Mouse (Mus musculus): ENCODE measurements around the gene Cela3a. TPM values are rescaled to one million over a fixed set of nuclear protein-coding genes. Genes with fewer than 3 reads are reported as not detected.
A peak's percentile ranks its signal among the peaks of the same experiment; 100 is the strongest.

Gene Cela3a
- total and polyA plus RNA-seq, 2 experiments from 2014 or later: not detected

DNA sequence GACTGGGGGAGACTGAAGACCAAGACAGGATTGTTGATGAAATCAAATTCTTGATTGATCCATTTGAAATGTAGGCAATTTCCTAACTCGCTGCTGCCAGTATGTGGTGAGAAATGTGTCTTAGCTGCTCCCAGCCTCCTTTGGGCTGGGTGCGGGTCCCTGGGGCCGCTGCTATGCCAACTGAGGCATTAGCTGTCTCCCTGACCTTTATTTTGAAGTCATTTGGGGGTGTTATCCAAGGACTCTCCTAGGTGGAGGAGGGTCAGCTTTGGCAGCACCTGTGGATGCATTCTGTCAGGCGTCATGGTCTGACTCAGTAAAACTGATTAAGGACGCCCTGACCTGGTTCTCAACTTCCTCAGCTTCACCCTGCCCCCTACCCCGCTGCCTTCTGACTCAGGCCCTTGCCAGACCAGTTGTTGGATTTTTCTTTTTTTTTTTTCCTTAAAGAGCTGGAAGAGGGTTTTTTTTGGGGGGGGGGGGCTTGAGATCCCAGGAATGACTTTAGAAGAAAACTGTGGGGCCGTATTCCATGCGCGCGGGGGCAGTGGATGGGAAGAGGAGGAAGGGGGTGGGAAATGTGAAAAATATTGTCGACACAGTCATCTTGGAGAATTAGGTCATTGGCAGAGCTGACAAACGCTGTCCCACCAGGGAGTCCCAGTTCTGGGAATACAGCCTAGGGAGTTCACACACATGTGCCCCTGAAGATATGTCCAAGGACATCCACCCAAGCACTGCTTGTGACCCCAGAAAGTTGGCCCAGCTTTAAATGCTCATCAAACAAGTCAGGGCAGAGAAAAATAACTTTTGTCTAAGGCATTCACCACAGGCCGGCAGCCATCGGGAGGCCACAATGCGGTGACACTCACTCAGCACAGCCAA lies 12.7 kb downstream of the Cela3a start:
- Histone ChIP-seq H3K27me3 (ENCODE audit: insufficient read depth, low read length) (no peaks in the 10 kb centered on the region), H3K36me3 (ENCODE audit: insufficient read depth, low read length) (no peaks in the 10 kb centered on the region), H3K4me3 (ENCODE audit: low read depth, low read length) (no peak overlapping the region), H3K9ac (replicated peaks; ENCODE audit: low read length, poor library complexity, severe bottlenecking) (no peak overlapping the region), H3K4me1 (ENCODE audit: insufficient read depth, low read length) (no peaks in the 10 kb centered on the region), H3K9me3 (ENCODE audit: low read length) (no peaks in the 10 kb centered on the region), H3K27ac (ENCODE audit: low read depth, low read length) (no peak overlapping the region), H3K4me2 (ENCODE audit: low read depth, low read length, poor library complexity, severe bottlenecking) (no peak overlapping the region)
- TF ChIP-seq CTCF (IDR thresholded peaks at IDR 0.05): no peak
- ATAC-seq (ENCODE audit: low FRiP score) (no peak), DNase-seq (ENCODE audit: low spot score) (peak; percentile 29)
- 77% methylated on average over 15 of the region's 15 CpGs for WGBS

- DNase-seq (ENCODE audit: low spot score): no peak
Measured at GRCm38 (mm10) chr4:137393378-137394135, 16.0 kb downstream of the Cela3a start.

DNA sequence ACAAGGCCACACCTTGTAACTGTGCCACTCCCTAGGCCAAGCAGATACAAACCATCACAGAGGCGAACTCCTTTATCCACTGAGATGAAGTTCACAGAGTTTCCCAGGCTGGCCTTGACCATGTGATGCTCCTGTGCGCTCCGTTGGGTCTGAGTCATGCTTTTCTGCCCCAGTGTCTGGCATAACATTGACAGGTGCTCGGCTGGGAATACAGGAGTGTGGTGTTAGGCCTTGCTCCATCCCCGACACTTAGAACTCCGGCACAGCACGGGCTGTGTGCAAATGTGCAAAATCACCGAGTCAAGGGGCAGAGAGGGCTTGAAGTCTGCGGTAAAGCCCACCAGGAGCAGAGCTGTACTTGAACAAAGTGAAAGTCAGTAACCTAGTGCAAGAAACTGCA lies 16.7 kb downstream of the Cela3a start:
- Histone ChIP-seq H3K4me1 (ENCODE audit: insufficient read depth, low read length) (no peaks in the 10 kb centered on the region), H3K4me3 (ENCODE audit: low read depth, low read length) (no peak overlapping the region), H3K9ac (replicated peaks; ENCODE audit: low read length, poor library complexity, severe bottlenecking) (no peak overlapping the region), H3K4me2 (ENCODE audit: low read depth, low read length, poor library complexity, severe bottlenecking) (no peak overlapping the region), H3K9me3 (ENCODE audit: low read length) (no peaks in the 10 kb centered on the region), H3K36me3 (ENCODE audit: insufficient read depth, low read length) (no peaks in the 10 kb centered on the region), H3K27ac (ENCODE audit: low read depth, low read length) (no peak overlapping the region), H3K27me3 (ENCODE audit: insufficient read depth, low read length) (no peaks in the 10 kb centered on the region)
- DNase-seq (ENCODE audit: low spot score) (no peak), ATAC-seq (ENCODE audit: low FRiP score) (no peak)
- WGBS: 88% methylated on average over 9 of the region's 9 CpGs
- TF ChIP-seq CTCF (IDR thresholded peaks at IDR 0.05): no peak

More at GRCm38 (mm10) chr4:137393378-137394135, 16.0 kb downstream of the Cela3a start:
- Histone ChIP-seq H3K27me3 (ENCODE audit: insufficient read depth, low read length) (no peaks in the 10 kb centered on the region), H3K9ac (replicated peaks; ENCODE audit: low read length, poor library complexity, severe bottlenecking) (no peak overlapping the region), H3K4me2 (ENCODE audit: low read depth, low read length, poor library complexity, severe bottlenecking) (no peak overlapping the region), H3K4me3 (ENCODE audit: low read depth, low read length) (no peak overlapping the region), H3K36me3 (ENCODE audit: insufficient read depth, low read length) (no peaks in the 10 kb centered on the region), H3K4me1 (ENCODE audit: insufficient read depth, low read length) (no peaks in the 10 kb centered on the region), H3K9me3 (ENCODE audit: low read length) (no peaks in the 10 kb centered on the region), H3K27ac (ENCODE audit: low read depth, low read length) (no peak overlapping the region)
- TF ChIP-seq CTCF (IDR thresholded peaks at IDR 0.05): no peak
- ATAC-seq (ENCODE audit: low FRiP score): no peak
- WGBS: 73% methylated on average over 9 of the region's 9 CpGs

- Histone ChIP-seq H3K9me3 (ENCODE audit: low read length) (no peaks in the 10 kb centered on the region), H3K27me3 (ENCODE audit: insufficient read depth, low read length) (no peaks in the 10 kb centered on the region), H3K36me3 (ENCODE audit: insufficient read depth, low read length) (no peaks in the 10 kb centered on the region), H3K27ac (ENCODE audit: low read depth, low read length) (no peak overlapping the region), H3K4me2 (ENCODE audit: low read depth, low read length, poor library complexity, severe bottlenecking) (no peak overlapping the region), H3K4me1 (ENCODE audit: insufficient read depth, low read length) (no peaks in the 10 kb centered on the region), H3K9ac (replicated peaks; ENCODE audit: low read length, poor library complexity, severe bottlenecking) (no peak overlapping the region), H3K4me3 (ENCODE audit: low read depth, low read length) (no peak overlapping the region)
- no peak for DNase-seq (ENCODE audit: low spot score)
- peak; percentile 43 for TF ChIP-seq CTCF (IDR thresholded peaks at IDR 0.05)
- WGBS: 89% methylated on average over 3 of the region's 3 CpGs
- ATAC-seq (ENCODE audit: low FRiP score): no peak
Measured at GRCm38 (mm10) chr4:137391287-137391686, 18.3 kb downstream of the Cela3a start.

- Histone ChIP-seq H3K36me3 (ENCODE audit: insufficient read depth, low read length) (no peaks in the 10 kb centered on the region), H3K4me2 (ENCODE audit: low read depth, low read length, poor library complexity, severe bottlenecking) (no peak overlapping the region), H3K9me3 (ENCODE audit: low read length) (no peaks in the 10 kb centered on the region), H3K27me3 (ENCODE audit: insufficient read depth, low read length) (no peaks in the 10 kb centered on the region), H3K27ac (ENCODE audit: low read depth, low read length) (no peak overlapping the region), H3K4me1 (ENCODE audit: insufficient read depth, low read length) (no peaks in the 10 kb centered on the region), H3K9ac (replicated peaks; ENCODE audit: low read length, poor library complexity, severe bottlenecking) (no peak overlapping the region), H3K4me3 (ENCODE audit: low read depth, low read length) (no peak overlapping the region)
- WGBS: 90% methylated on average over 4 of the region's 4 CpGs
- no peak for DNase-seq (ENCODE audit: low spot score)
- no peak for ATAC-seq (ENCODE audit: low FRiP score)
- no peak for TF ChIP-seq CTCF (IDR thresholded peaks at IDR 0.05)
Measured at GRCm38 (mm10) chr4:137390196-137390595, 19.4 kb downstream of the Cela3a start.

- Histone ChIP-seq H3K9ac (replicated peaks; ENCODE audit: low read length, poor library complexity, severe bottlenecking) (peak overlapping the region; percentile 70; the same call in 1 of the 2 replicates), H3K27ac (ENCODE audit: low read depth, low read length) (peak overlapping the region; percentile 86), H3K27me3 (ENCODE audit: insufficient read depth, low read length) (no peaks in the 10 kb centered on the region), H3K36me3 (ENCODE audit: insufficient read depth, low read length) (no peaks in the 10 kb centered on the region), H3K4me1 (ENCODE audit: insufficient read depth, low read length) (no peaks in the 10 kb centered on the region), H3K9me3 (ENCODE audit: low read length) (no peaks in the 10 kb centered on the region), H3K4me2 (ENCODE audit: low read depth, low read length, poor library complexity, severe bottlenecking) (peak overlapping the region; percentile 83), H3K4me3 (ENCODE audit: low read depth, low read length) (peak overlapping the region; percentile 89)
- TF ChIP-seq CTCF (IDR thresholded peaks at IDR 0.05): no peak
- DNase-seq (ENCODE audit: low spot score) (no peak), ATAC-seq (ENCODE audit: low FRiP score) (no peak)
- 41% methylated on average over 6 of the region's 6 CpGs for WGBS
Measured at GRCm38 (mm10) chr4:137388983-137389382, 20.6 kb downstream of the Cela3a start.

All from midbrain, postnatal 0 days (tissue).